Mouse (Mus musculus): ENCODE data around the gene Casr.
A peak's percentile ranks its signal among the peaks of the same experiment; 100 is the strongest.

Casr gene

GRCm38 (mm10) chr16:36516355-36516754, 45.6 kb downstream of the Casr start:
- no peak for DNase-seq

DNA sequence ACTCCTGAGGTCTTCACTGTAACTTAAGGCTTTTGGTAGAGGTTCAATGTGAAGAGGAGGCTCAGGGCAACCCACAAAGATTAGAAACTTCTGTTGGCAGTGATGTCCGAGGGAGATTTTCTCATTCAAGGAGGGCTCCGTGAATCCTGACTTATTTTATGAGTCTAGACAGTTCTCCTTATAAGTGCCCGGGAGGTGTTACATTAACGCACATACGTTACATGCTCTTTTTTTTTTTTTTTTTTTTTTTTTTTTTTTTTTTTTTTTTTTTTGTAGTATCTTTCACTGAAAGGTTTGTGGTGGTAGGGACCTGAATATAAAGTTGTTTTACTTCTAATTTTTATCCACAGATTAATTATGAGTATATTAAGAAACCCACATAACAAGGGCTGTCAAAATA, 54.6 kb downstream of the Casr start:
- no peak for DNase-seq

GRCm38 (mm10) chr16:36506827-36507226, 55.1 kb downstream of the Casr start:
- DNase-seq: no peak

DNA sequence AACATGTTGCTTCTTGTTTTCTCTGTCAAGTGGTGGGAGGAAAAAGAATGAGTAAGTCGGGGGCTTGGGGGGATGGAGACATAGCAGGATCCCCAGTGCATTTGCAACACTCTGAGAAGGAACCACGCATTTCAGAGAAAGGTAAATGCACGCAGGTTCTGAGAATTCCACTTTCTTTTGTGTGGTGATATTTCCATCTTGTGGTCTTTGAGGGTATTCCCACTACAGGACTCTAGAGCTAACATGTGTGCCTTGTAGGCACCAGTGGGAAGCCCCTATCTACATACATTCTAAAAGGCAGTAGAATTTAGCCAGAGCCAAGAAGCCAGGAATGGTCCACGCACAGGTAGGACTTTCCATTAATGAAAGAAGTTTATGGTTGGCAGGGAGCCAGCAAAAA, 56.0 kb downstream of the Casr start:
- no peak for DNase-seq

GRCm38 (mm10) chr16:36505134-36505533, 56.8 kb downstream of the Casr start:
- DNase-seq: no peak

- DNase-seq: no peak
Observed at GRCm38 (mm10) chr16:36502286-36502685, 59.7 kb downstream of the Casr start.

- no peak for DNase-seq
Observed at GRCm38 (mm10) chr16:36492420-36492819, 69.5 kb downstream of the Casr start.

- no peak for DNase-seq
Observed at GRCm38 (mm10) chr16:36476866-36477265, 85.1 kb downstream of the Casr start.

GRCm38 (mm10) chr16:36475530-36475929, 86.4 kb downstream of the Casr start:
- no peak for DNase-seq

DNA sequence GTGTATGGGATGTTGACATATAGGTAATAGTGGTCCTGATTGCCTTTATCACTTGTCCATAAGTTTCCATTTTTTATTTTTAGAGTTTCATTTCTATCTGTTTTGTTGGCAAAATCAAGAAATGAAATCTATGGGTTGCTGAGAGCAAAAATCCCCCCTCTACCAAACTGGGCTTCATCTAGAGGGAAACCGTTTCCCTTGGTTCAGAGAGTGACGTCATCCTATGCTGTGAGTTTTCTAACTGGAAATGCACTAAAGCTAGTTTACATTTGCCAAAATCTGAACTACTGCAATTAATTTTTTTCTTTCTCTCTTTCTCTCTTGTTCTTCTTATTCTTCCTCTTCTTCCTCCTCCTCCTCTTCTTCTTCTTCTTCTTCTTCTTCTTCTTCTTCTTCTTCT, 87.1 kb downstream of the Casr start:
- DNase-seq: no peak

GRCm38 (mm10) chr16:36473217-36474216, 88.4 kb downstream of the Casr start:
- DNase-seq: peak; percentile 33 to 64

DNA sequence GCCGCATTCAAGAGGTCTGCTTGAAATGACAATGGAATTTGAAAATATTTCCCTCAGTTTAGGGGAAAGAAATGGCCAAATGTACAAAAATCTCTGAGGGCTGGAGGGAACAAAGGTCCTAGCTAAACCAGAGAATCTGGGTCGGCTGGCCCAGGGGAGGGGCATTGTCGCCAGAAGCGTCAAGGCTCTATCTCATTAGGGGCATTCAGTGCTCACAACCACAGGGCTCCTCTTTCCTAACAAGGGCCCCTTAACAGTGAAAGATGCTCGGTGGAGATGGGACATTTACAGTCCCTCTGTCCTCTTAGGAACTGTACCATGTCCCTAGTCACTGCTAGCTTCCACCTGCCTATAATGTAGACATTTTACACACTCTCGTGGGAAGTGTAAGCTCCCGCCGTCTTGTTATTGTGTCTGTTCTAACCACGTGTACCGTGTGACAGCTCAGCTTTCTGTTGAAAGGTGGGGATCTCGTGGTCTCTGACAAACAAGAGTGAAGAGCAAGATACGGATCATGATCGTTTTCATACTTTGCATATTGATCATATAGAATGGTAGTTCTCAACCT, 90.8 kb downstream of the Casr start:
- DNase-seq: no peak

DNA sequence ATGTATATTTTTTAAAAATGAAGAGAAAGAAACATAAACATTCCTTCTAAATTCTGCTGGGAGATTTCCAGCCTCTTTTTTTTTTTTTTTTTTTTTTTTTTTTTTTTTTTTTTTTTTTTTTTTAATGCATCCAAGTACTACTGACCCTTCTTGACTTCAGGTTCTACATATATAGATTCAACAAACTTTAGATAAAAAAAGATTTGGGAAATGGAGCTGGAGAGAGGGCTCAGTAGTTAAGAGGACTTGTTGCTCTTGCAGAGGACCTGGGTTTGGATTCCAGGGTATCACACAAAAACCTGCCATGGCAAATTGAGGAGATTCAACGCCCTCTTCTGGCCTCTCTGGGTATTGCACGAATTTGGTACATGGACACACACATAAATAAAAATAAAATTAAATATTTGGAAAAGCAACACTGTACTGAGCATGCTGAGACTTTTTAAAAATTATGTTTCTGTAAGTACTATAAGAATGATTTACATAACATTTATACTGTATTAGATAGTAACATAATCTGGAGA, 91.9 kb downstream of the Casr start:
- peak in 1 of 2 experiments; percentile 26 for DNase-seq

GRCm38 (mm10) chr16:36469367-36469766, 92.6 kb downstream of the Casr start:
- no peak for DNase-seq

DNA sequence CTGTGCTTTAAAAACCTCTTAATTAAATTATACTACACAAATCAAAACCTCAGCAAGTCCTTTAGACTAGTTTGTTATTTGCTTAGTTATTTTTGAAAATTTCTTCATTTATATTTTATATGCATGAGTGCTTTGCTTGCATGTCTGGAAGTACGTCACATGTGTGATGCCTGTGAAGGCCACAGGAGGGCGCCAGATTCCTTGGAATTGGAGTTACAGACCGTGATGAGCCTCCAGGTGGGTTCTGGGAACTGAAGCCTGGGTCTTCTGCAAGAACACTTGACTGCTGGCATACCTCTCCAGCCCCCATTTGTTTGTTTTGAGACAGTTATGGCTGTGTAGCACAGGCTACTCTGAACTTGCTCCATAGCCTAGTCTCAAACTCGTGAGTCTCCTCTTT, 93.1 kb downstream of the Casr start:
- no peak for DNase-seq

DNA sequence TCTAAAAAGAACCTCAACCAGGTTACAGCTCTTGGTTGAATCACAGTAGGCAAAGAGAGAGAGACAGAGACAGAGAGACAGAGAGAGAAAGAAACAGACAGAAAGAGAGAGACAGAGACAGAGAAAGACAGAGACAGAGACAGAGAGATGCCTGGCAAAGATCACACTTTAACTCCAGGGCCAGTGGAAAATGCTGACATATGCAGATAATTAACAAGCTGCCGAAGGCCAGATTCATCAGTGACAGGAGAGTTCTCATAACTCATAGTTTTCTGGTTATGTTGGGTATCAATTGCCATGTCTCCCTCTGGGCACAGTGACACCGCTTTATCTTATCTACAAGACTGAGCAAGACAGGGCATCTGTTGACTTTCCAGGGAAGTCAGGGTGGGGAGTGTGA, 94.0 kb downstream of the Casr start:
- no peak for DNase-seq

- DNase-seq: no peak
Observed at GRCm38 (mm10) chr16:36465436-36465835, 96.5 kb downstream of the Casr start.

- DNase-seq: no peak
Observed at GRCm38 (mm10) chr16:36464076-36464475, 97.9 kb downstream of the Casr start.

DNA sequence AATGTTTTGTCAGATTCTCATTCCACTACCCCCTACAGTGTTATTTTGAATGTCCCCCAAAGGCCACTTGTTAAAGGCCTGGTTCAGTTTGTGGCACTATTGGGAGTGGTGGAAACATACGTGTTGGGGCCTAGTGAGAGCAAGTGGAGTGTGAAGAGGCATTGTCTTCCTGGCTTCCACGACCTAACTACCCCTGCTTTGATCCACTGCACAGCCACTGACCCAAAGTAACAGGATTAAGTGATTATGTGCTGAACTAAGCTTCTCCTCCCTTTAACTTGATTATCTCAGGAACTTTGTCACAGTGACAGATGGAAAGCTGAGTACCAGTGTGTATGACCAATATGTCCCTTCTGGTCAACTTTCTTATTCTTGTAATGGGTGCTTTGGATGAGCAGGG, 101.5 kb downstream of the Casr start:
- DNase-seq: no peak

- no peak for DNase-seq
Observed at GRCm38 (mm10) chr16:36455342-36455802, 106.6 kb downstream of the Casr start, which contains the start of gene Stfa3. Gene Stfa3 (minus strand): TSS chr16:36455392.
